Mouse (Mus musculus): ENCODE measurements around the gene Ptges3l. TPM values are rescaled to one million over a fixed set of nuclear protein-coding genes. Genes with fewer than 3 reads are reported as not detected.
"Not testable (repeated sequence)": the region's sequence is repeated elsewhere in the genome, so short reads cannot be mapped to it uniquely, and the experiment has no call there.

Ptges3l gene
- total RNA-seq, 2 experiments from 2014 or later = 37.4 to 39.7 TPM

- DNase-seq = no peak
- intact Hi-C loops (cut with DNase I) = no loop called here
These were observed 34.6 kb upstream of the Ptges3l start for GRCm38 (mm10) chr11:101459716-101460115.

GRCm38 (mm10) chr11:101458217-101458616 is 33.1 kb upstream of the Ptges3l start:
- intact Hi-C loops (cut with DNase I) = no loop called here
- DNase-seq = no peak

- intact Hi-C loops (cut with DNase I) = no loop called here
- DNase-seq = no peak
These were observed 32.5 kb upstream of the Ptges3l start for GRCm38 (mm10) chr11:101457631-101458030.

GRCm38 (mm10) chr11:101455627-101456026 is 30.5 kb upstream of the Ptges3l start:
- intact Hi-C loops (cut with DNase I) = no loop called here
- no peak for DNase-seq

GRCm38 (mm10) chr11:101454702-101455101 is 29.6 kb upstream of the Ptges3l start:
- intact Hi-C loops (cut with DNase I) = no loop called here
- DNase-seq = no peak

- DNase-seq = no peak
- intact Hi-C loops (cut with DNase I) = no loop called here
These were observed 27.1 kb upstream of the Ptges3l start for GRCm38 (mm10) chr11:101452093-101452774.

GRCm38 (mm10) chr11:101451536-101451935 is 26.4 kb upstream of the Ptges3l start:
- intact Hi-C loops (cut with DNase I) = no loop called here
- no peak for DNase-seq

- DNase-seq = no peak
- intact Hi-C loops (cut with DNase I) = no loop called here
These were observed 25.3 kb upstream of the Ptges3l start for GRCm38 (mm10) chr11:101450394-101450793.

- intact Hi-C loops (cut with DNase I) = loop anchor here (2.0 kb wide), 1 partner anchor 13 kb away; no protein-coding TSS in a partner anchor
- DNase-seq = not testable (repeated sequence)
These were observed 24.5 kb upstream of the Ptges3l start for GRCm38 (mm10) chr11:101449596-101449995.

- intact Hi-C loops (cut with DNase I) = loop anchor here (2.0 kb wide), 1 partner anchor 14 kb away; no protein-coding TSS in a partner anchor
- peak in 1 of 2 experiments; percentile 27 for DNase-seq
These were observed 23.8 kb upstream of the Ptges3l start for GRCm38 (mm10) chr11:101448899-101449298.

GRCm38 (mm10) chr11:101448274-101448746 is 23.2 kb upstream of the Ptges3l start, which contains the start of gene Ifi35:
Ifi35 (plus strand) TSS chr11:101448407.
- intact Hi-C loops (cut with DNase I) = loop anchor here (2.0 kb wide), 1 partner anchor 14 kb away; no protein-coding TSS in a partner anchor
- DNase-seq = peak; percentile 80 to 85

- DNase-seq = no peak
- intact Hi-C loops (cut with DNase I) = loop anchor here (2.0 kb wide), 1 partner anchor 15 kb away; no protein-coding TSS in a partner anchor
These were observed 22.7 kb upstream of the Ptges3l start for GRCm38 (mm10) chr11:101447786-101448185.

- intact Hi-C loops (cut with DNase I); DNase-seq: not testable (repeated sequence)
These were observed 21.7 kb upstream of the Ptges3l start for GRCm38 (mm10) chr11:101446860-101447259.

- intact Hi-C loops (cut with DNase I) = no loop called here
- no peak for DNase-seq
These were observed 21.2 kb upstream of the Ptges3l start for GRCm38 (mm10) chr11:101446319-101446718.

- intact Hi-C loops (cut with DNase I) = no loop called here
These were observed 17.6 kb upstream of the Ptges3l start for GRCm38 (mm10) chr11:101442760-101443159.

GRCm38 (mm10) chr11:101442127-101442693 is 17.1 kb upstream of the Ptges3l start, which contains the start of gene Rpl27:
Rpl27 (plus strand) TSS chr11:101442298.
- intact Hi-C loops (cut with DNase I) = no loop called here

More at GRCm38 (mm10) chr11:101442760-101443159, 17.6 kb upstream of the Ptges3l start:
- no peak for DNase-seq

GRCm38 (mm10) chr11:101441450-101442126 is 16.5 kb upstream of the Ptges3l start:
- intact Hi-C loops (cut with DNase I); DNase-seq: not testable (repeated sequence)

More at GRCm38 (mm10) chr11:101442127-101442693, 17.1 kb upstream of the Ptges3l start, which contains the start of gene Rpl27:
- DNase-seq = peak; percentile 98

- DNase-seq; intact Hi-C loops (cut with DNase I): not testable (repeated sequence)
These were observed 12.9 kb upstream of the Ptges3l start for GRCm38 (mm10) chr11:101438006-101438405.

GRCm38 (mm10) chr11:101436916-101437315 is 11.8 kb upstream of the Ptges3l start:
- intact Hi-C loops (cut with DNase I) = no loop called here
- no peak for DNase-seq

- intact Hi-C loops (cut with DNase I) = no loop called here
- DNase-seq = no peak
These were observed 10.7 kb upstream of the Ptges3l start for GRCm38 (mm10) chr11:101435831-101436230.

GRCm38 (mm10) chr11:101433396-101433795 is 8.3 kb upstream of the Ptges3l start:
- intact Hi-C loops (cut with DNase I) = no loop called here
- no peak for DNase-seq
